Mouse (Mus musculus) mouse trophoblast stem cell (cell line): ENCODE measurements around the gene Fbxo21.

Experiments
- in situ Hi-C, 2 experiments: fragments of 300-500 bp; cut with MseI, MboI; formaldehyde crosslinking; loops; 2 replicates in 1 of 2; 3 replicates in 1 of 2; pipeline ENCODE4 v1.15.1; 2025

Gene Fbxo21

DNA sequence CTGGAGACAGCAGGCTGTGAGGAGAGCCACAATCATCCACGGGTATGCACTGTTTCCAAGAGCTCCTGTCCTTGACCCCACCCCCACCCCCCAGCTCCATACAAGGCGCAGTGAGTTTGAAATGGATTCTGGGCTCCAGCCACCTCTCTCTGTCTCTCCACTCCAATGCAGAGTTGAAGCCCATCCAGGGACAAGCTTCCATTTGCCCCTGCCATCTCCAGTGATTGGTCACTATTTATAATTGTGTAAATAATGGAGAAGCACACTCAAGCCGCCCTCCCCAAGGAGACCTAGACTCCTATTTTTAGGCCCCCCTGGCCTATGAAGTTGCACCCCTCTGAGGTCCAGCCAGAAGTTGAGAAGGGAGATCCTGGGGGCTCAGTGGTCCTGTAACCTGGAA, 46.5 kb downstream of the Fbxo21 start:
- in situ Hi-C loops = no loop called here

DNA sequence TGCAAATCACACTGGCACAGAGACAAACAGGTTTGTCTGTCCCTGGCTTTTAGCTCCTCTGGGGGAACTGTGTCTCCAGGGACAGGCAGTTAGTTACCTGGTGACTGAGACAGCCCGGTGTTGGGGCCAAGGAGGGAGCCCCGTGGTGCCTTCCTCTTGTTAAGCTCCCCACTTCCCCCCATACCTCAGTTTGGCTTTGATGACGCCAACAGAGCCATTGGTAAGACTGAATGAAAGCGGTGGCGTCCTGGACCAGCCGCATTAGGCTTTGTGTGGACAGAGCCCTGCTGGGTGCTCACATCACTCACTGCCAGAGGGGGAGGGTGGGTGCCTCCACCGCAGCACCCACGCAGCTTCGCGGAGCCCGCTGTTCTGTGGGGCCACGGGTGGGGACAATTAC, 49.4 kb downstream of the Fbxo21 start:
- in situ Hi-C loops = no loop called here

DNA sequence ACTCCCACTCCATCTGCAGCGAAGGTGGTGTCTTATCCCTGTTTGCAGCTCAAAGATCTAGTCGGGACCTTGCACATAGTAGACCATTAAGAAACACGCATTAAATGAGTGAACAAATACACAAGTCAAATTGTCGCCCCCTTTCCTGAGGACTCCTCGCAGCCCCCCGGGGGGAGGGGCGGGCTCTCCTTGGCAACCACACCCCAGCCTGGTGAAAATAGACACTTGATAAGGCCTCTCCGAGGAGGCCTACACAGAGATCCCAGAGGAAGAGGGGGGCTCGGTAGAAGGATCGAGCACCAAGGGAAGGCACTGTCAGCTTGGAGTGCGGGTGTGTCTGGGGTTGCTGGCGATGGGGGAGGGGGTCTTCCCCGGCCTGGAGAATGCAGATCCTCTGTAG, 49.8 kb downstream of the Fbxo21 start:
- in situ Hi-C loops = no loop called here

DNA sequence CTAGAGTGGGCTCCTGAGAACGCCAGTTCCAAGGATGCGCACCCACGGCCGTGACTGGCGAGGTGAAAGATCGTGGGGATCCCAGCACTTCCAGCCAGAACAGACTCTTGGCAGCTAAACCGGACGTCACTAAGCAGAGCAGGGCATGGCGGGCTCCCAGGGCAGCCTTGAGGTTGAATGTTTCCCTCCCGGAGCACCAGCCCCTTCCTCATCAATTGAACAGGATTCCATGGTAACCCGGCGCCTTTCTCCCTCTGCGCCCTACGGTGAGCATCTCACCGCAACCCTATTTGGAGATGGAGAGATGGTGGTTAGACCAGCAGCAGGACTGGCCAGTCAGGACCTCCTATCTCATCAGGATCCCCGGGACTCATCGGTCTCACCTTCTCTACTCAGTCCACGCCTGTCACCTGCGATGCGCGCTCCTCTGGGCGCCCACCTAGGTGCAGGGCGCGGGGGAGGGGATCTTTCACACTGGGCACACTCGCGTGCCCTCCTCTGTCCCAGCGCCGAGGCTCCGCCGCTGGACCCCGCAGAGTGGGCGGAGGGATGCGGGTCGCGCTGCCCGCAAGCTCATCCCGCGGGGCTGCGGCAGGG, 50.7 kb downstream of the Fbxo21 start:
- in situ Hi-C loops = no loop called here

DNA sequence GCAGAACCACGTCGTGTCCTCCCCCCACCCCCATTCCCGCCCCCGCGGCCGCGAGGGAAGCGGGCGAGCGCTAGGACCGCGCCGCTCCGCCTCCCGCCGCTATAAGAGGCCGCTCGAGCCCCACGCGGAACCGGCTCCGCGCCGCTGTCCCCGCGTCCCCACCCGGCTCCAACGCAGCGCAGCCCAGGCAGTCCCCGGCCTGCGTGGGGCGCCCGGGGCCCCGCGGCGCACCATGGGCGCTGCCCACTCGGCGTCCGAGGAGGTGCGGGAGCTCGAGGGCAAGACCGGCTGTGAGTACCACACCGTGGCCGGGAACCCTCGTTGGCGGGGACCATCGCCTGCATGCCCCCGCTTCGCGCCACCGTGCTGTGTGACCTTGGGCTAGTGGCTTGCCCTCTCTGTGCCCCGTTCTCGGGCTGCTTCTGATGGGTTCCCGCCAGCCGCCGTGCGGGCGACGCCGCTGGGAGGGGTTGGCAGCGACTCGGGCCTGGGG, 51.2 kb downstream of the Fbxo21 start, which contains the start of gene Tesc:
Tesc (plus strand) TSS at position 46 of the 493 bp plus-strand sequence.
- in situ Hi-C loops = no loop called here

DNA sequence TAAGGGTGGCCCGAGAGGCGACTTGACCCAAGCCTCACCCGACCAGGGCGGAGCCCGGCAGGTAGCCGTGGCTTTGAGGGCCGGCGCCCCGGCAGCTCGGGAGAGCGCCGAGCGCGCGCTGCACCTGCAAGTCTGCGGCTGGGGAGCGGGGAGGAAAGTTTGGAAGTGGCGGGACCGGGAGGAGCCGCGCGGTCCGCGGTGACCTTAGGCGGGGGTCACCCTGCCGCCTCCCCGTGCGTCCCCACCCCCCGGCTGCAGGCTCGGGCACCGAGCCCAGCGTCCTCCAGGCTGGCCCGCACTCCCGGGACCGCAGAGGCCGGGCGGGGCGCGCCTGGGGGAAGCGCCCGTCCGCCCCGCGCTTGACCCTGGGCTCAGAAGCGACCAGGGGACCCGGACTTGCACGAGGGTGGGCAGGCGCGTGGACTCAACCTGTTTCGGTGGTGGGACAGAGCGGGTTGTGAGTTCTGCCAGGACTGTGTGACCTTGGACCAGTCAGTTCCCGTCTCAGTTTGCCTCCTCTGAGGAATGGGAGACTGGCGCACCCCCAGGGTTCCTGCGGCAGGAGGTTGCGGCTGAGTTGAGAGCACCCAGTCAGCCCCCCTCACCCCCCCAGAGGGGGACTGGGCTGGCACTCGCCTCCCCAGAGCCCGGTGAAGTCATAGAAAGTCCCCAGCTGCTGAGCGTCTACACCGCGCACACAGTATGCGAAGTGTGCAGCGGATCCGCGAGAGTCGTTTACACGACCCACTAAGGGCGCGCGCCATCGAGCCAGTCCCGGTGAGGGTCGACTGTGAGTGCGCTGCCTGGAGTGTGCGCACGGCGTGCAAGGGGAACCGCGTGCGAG, 51.9 kb downstream of the Fbxo21 start:
- in situ Hi-C loops = no loop called here

DNA sequence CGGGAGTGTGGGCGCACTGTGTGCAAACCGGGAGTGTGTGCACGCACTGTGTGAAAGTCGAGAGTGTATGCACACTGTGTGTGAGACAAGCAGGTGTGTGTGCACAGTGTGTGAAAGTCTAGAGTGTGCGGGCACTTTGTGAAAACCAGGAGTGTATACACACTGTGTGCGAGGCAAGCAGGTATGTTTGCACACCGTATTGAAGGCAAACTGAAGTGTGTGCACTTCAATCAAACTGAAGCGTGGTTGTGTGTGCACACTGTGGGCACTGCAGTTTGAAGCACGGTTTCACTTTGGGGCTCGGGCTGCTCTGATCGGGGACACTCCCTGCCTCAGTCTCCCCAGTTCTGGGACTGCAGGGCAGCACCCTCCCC, 52.5 kb downstream of the Fbxo21 start:
- in situ Hi-C loops = no loop called here

DNA sequence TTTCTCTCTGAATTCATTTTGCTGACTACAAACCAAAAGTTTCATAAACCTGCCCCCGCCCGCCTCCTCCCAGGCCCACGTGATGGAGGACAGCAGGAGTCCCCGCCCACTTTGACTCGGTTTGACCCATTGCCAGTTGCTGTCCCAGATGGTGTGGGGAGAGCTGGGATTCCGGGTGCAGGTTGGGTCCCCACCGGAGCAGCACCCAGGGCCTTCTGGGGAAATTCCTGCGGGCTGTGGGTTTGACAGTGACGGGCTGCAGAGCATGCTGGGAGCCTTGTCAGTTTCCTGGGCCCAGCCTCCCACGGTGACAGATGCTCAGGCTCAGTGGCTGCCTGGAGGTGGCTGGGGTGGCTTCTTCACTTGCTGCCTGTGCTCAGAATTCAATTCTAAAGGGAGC, 52.9 kb downstream of the Fbxo21 start:
- in situ Hi-C loops = no loop called here

DNA sequence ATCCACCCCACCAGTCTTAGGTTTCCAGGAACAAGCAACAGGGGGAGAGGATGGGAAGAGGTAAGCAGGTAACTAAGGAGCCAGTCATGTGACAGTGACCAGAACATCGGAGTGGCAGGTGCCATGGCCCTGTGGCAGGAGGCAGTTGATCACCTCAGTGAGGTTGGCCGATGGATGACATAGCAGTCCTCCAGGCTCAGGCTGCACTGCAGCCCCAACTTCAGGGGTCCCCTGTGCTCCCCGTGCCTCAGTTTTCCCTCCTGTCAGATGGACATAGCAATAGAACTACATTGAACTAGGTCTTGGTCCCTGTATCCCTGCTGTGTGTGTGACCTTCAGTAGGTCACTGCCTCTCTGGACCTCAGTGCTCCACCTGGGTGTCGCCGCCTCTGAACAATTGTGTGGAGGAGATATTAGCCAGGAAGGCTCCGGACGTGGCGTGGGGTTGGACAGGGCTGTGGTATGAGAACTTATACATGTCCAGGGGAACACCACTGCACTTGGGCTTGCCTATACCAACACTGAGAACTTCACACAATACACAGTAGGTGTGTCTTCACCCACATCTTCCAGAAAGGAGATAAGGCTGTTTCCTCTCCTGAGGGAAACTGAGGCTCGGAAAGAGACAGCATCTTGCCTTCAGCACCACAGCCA, 53.6 kb downstream of the Fbxo21 start:
- in situ Hi-C loops = no loop called here

DNA sequence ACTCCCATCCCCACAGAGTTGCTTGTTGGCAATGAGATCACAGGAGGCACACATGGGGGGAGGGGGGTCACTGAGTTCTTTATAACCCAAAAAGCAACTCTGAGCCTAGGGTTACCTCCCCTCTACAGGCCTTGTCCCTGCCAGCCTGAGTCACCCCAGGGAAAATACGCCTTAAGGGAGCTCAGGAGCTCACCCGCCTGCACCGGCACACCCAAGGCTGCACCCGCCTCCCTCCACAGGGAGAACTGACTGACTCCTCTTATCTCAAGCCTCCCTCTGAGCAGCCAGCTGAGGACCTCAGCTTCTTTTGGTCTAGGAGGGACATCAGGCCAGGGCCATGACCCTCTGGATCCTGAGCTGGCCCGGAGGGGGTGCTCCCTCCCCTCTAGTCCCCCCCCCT, 54.5 kb downstream of the Fbxo21 start:
- in situ Hi-C loops = no loop called here

DNA sequence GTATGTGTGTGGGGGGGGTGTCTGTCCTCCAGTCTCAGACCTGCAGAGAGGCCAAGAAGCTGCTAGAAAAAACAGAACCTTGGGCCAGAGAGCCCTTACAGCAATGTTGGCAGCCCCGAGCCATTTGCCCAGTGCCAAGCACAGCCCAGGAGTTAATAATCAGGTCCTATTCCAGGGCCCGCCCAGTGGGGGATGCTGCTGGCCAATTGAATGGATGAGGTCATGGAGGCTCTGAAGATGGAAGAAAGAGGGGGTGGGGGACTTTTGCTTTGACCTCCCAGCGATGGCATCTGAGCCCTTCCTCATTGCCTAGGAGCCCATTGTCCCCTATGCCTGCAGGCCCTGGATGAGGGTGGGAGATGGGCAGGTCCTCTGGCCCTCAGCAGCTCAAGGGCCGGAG, 55.0 kb downstream of the Fbxo21 start:
- in situ Hi-C loops = no loop called here

DNA sequence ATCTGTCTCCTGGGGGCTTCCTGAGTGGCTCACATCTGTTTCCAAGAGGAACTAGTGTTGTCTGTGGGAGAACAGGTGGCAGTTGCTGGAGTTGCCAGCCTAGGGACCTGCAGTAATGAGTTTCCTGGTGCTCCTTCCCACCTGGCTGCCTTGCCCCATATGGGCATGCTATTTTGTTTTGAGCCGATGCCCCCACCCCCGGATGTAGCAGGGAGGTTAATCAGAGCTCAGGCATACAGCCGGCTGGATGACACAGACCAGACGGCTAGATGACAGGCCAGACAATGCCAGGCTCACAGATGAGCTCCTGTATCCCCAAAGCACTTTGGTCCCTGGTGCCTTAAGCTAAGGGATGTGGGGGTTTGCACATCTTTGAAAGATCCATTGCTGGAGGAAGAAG, 56.8 kb downstream of the Fbxo21 start:
- in situ Hi-C loops = no loop called here

DNA sequence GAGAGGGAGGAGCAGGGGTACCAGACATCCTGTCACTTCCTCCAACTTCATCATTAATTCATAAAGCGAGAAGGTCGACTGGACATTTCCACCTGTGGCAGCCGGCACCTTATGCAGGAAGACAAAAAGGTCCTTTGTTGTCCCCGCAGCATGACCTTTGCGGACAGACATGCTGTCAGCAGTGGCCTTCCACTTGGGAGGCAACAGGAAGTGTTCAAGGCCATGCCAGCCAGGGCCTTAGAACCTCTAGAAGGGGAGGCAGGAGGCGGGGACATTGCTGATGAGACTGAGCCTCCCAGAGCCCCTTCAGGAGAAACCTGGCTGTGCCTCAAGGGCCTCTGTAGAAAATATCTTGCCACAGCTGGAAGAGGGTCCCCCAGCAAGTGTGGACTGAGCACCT, 57.2 kb downstream of the Fbxo21 start:
- in situ Hi-C loops = no loop called here

DNA sequence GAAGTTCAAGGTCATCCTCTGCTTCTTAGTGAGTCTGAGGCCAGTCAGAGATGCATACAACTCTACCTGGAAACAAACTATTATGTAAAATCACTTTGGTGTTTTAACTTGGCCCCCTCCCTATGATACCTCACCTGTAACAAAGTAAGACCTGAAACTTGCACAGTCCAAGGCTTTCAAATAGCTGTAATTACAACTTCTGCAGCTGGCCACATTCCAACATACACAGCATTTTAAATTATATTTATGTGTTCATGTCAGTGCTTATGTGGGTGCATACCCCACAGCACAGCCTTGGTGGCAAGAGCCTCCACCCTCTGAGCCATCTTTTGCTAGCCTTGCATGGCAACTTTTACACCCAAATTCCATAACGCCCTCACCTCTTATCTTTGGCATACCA, 58.1 kb downstream of the Fbxo21 start:
- in situ Hi-C loops = no loop called here

DNA sequence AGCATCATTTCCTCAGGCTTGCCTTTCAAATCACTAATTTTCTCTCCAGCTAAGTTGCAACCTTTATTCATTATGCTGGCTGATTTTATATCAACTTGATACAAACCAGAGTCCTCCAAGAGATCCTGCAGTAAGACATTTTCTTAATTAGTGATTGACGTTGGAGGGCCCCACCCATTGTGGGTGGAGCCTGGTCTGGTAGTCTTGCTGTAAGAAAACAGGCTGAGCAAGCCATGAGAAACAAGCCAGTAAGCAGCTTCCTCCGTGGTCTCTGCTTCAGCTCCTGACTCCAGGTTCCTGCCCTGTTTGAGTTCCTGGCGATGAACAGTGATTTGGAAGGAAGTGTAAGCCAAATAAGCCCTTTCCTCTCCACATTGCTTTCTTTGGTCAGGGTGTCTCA, 59.3 kb downstream of the Fbxo21 start:
- in situ Hi-C loops = no loop called here

DNA sequence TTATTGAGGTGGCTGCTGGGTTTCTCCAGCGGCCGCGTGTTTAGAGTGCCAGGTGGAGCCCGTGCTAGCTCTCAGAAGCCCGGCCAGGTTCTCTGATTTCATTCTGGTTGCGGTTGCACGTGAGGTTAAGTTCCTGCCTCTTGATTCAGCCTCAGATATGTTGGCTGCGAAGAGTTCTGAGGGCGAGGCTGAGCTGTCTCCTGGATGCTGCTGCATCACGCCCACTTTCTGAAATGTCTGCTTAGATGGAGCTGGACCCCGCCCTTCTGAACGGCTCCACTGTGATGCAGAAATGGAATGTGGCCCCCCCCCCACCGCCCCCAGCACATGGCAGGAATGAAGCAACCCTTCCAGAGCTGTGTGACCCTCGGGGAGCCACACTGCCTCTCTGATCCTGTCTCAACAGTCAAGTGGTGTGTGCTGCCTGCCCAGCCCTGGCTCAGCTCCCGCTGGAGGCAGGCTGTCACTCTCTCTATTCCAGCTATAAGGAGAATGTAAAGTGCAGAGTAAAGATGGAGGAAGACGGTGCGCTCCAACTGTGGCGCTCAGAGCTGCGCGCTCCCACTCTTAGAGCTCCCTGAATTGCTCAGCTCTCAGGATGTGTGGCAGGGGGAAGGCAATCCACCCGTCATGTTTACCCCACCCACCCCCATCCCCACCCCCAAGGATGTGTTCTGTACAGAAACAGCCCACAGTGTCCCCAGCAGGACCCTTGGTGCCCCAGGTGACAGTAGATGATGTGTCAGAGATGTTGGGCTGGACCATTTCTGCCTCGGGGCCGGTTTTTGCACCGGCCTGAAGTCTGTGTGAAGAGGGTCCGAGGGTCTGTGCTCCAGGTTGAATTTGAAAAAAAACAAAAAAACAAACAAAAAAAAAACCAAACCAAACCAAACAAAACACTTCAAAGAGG, 60.6 kb downstream of the Fbxo21 start:
- in situ Hi-C loops = no loop called here

DNA sequence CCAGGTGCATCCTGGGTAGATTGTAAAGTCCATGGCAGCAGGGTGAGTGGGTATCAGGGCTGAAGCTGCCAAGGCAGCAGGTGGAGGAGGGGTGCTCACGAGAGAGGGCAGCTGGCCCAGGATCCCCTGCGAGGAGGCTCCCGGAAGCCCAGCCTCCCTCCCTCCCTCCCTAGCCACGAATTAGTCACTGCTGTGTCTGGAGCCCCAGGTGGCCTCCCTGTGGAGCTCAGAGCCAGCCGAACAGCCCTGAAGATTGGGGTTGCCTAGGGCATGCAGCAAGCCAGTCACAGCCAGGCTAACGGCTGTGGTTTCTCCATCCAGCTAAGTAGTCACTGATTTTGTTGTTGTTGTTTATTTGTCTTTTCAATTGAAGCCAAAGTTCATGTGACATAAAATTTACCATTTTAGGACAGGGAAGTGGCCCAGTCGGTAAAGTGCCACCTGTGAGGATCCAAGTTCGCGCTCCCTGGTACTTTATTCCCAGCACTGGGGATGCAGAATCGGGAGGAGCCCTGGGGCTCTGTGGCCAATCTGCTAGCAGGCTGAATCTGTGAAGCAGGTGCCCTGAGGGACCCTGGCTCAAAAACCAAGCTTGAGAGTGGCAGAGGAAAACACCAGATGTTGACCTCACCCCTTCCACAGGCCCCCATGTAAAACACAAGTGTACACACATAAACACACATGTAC, 61.4 kb downstream of the Fbxo21 start:
- in situ Hi-C loops = no loop called here

DNA sequence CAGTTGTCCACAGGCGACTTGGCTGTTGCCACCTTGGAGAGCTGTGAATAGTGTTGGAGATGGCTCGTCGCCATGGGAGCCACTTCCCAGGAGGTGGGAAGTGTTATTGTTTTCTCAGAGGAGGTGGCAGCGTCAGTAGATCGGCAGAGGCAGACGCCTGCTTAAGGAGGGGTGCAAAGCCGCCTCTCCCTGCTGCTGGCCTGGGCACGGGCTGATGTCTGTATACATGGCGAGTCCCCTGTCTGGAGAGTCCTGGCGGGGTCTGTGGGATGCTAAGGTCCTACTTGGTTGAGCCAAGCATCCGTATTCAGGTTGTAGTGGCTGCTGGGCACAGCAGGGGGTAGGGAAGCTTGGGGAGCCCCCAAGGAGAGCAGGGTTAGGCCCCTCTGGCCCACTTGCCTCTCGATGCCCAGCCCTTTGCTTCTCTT, 62.7 kb downstream of the Fbxo21 start:
- in situ Hi-C loops = no loop called here

DNA sequence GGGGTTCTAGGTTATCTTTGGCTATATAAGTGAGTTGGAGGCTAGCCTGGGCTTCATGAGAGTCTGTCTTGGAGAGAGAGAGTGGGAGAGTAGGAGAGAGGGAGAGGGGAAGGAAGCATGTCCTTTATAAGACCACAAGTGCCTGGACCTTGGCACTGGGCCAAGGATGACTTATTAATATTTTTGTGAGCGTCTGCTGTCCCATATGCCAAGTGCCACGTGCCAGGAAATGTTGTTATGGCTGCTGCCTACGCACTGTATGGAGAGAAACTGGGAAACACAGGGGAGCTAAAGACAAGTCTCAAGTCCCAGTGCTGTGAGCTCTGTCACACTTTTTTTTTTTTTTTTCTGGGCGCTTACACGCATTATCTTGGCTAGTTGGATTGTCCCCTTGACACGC, 66.1 kb downstream of the Fbxo21 start:
- in situ Hi-C loops = no loop called here

DNA sequence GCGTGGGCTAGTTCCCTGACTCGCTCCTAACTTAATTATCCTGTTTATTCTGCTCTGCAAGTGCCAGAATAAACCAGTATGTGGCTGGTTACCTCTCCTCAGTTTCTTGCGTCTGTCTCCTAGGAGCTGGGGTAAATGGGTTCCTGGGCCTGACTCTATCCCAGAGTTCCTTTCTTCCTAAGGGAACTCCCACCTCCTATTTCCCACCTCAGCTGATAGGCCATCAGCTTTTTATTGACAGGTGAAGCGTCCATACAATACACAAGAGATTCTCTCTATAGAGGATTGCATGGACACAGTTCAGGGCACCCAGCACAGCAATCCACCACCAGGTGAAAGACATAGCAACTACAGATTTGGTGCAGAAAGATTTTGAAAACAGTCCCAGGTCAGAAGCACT, 67.2 kb downstream of the Fbxo21 start:
- in situ Hi-C loops = no loop called here

DNA sequence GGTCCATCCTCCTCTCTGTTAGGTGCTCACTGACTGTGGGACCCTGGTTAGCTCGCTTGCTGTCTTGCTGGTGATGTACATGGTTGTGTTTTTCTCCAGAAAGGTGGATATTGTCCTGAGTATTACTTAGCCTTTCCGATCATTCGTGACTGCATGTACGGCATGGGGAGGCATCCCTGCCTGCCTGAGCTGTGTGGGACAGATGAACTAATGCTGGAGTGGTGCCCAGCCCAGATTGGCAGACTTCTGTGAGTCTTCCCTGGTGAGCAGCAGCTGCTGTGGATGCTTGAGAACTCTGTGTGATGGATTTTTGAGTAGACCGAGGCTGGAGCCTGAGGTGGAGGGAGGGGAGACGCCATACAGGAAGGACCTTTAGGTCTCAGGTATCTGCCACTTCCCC, 68.4 kb downstream of the Fbxo21 start:
- in situ Hi-C loops = no loop called here
